Mouse (Mus musculus): ENCODE data around the gene Ovca2. TPM values are rescaled to one million over a fixed set of nuclear protein-coding genes. Genes with fewer than 3 reads are reported as not detected.

The Ovca2 gene
- polyA plus RNA-seq, 1 experiment = not detected

DNA sequence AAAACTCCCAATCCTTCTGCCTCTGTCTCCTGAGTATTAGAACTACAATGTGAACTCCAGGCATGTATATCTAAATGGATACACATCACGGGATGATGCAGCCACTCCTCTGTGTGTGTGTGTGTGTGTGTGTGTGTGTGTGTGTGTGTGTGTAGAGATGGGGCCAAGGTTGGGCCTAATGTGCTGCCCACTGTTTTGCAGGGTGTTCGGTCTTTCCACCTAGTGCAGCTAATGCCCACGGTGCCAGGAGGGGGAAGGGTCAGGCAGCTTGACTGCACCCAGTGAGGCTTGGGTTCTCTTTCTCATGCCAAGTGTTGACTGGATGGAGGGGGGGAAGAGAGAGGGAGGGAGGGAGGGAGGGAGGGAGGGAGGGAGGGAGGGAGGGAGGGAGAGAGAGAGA lies 34.2 kb upstream of the Ovca2 start:
- WGBS = 38% methylated on average over 3 of the region's 3 CpGs
- H3K4me1 ChIP-seq (ENCODE audit: control insufficient read depth, insufficient read depth, low read length) = peaks cover 24% of the 10 kb centered on the region
- H3K4me3 ChIP-seq (ENCODE audit: insufficient read depth, low read depth, low read length) = no peak overlapping the region
- TF ChIP-seq POLR2A (IDR thresholded peaks at IDR 0.05; ENCODE audit: insufficient read depth, low read depth, low read length) (no peak), CTCF (IDR thresholded peaks at IDR 0.05; ENCODE audit: insufficient read depth, low read depth, low read length) (no peak)
- no peak overlapping the region for H3K27ac ChIP-seq (ENCODE audit: insufficient read depth, low read depth, low read length)

- peaks cover 24% of the 10 kb centered on the region for H3K4me1 ChIP-seq (ENCODE audit: control insufficient read depth, insufficient read depth, low read length)
- H3K27ac ChIP-seq (ENCODE audit: insufficient read depth, low read depth, low read length) = peak overlapping the region; percentile 53
- TF ChIP-seq CTCF (IDR thresholded peaks at IDR 0.05; ENCODE audit: insufficient read depth, low read depth, low read length) = no peak
- no peak for TF ChIP-seq POLR2A (IDR thresholded peaks at IDR 0.05; ENCODE audit: insufficient read depth, low read depth, low read length)
- no peak overlapping the region for H3K4me3 ChIP-seq (ENCODE audit: insufficient read depth, low read depth, low read length)
- WGBS = 40% methylated on average over 8 of the region's 8 CpGs
Measured at GRCm38 (mm10) chr11:75212031-75212667, 33.5 kb upstream of the Ovca2 start.

DNA sequence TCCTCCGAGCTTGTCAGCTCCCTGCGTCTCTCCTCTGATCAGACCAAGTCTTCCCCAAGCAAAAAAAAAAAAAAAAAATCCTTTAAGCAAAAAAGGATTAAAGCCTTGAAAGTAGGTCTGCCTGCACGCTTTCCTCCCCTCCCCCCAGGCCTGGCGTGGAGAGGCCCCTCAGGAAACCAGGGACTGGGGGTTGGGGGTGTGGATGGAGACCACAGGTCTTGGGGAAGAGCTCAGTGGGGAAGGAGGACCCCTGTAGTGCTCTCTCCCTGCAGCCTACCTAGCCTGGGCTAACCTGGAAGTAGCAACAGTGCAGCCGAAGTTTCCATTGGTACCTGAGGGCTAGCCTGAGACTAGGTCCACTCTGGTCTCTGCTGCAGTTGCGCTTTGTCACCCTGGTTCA lies 32.1 kb upstream of the Ovca2 start:
- WGBS = 92% methylated on average over 6 of the region's 6 CpGs
- TF ChIP-seq POLR2A (IDR thresholded peaks at IDR 0.05; ENCODE audit: insufficient read depth, low read depth, low read length) = no peak
- no peak for TF ChIP-seq CTCF (IDR thresholded peaks at IDR 0.05; ENCODE audit: insufficient read depth, low read depth, low read length)
- Histone ChIP-seq H3K27ac (ENCODE audit: insufficient read depth, low read depth, low read length) (no peak overlapping the region), H3K4me3 (ENCODE audit: insufficient read depth, low read depth, low read length) (no peak overlapping the region), H3K4me1 (ENCODE audit: control insufficient read depth, insufficient read depth, low read length) (peaks cover 24% of the 10 kb centered on the region)

DNA sequence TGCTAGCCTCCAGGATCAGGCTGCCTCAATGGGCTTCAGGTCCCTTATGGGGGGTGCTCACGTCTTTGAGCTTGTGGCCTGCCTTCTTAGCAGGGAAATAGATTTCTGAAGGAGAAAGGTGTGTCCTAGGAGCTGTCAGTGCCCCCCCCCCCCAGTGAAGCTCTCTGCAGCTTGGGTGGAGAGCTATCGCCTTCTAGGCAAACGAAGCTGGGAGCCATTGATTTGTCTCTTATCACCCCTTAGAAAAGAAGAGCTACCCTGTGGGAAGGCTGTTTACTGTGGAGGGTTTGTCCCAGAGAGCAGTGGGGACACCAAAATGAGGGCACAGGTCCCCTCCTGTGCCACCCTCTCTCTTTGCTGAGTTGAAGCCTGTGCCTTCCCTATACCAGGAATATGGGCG lies 31.5 kb upstream of the Ovca2 start:
- Histone ChIP-seq H3K4me1 (ENCODE audit: control insufficient read depth, insufficient read depth, low read length) (peaks cover 24% of the 10 kb centered on the region), H3K4me3 (ENCODE audit: insufficient read depth, low read depth, low read length) (no peak overlapping the region), H3K27ac (ENCODE audit: insufficient read depth, low read depth, low read length) (no peak overlapping the region)
- 89% methylated on average over 4 of the region's 4 CpGs for WGBS
- TF ChIP-seq CTCF (IDR thresholded peaks at IDR 0.05; ENCODE audit: insufficient read depth, low read depth, low read length) (no peak), POLR2A (IDR thresholded peaks at IDR 0.05; ENCODE audit: insufficient read depth, low read depth, low read length) (no peak)

DNA sequence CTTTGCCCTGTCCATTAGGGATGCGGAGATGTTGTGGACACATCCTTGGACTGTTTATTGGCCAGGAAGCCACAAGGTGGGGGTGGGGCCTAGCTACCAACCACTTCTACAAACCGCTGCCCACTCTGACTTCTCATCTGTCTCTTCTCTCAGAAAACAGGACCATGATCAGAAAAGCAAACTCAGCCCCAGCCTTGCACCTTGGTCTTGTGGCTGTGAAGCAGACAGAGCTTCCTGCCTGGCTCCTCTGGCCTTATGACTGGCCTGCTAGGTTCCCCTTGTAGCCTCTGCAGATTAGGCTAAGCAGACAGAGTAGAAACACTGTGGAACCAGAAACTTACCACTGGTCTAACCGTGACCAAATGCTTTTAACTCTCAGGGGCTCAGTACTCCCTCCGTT lies 30.7 kb upstream of the Ovca2 start:
- 95% methylated on average over 4 of the region's 4 CpGs for WGBS
- no peak overlapping the region for H3K27ac ChIP-seq (ENCODE audit: insufficient read depth, low read depth, low read length)
- peaks cover 24% of the 10 kb centered on the region for H3K4me1 ChIP-seq (ENCODE audit: control insufficient read depth, insufficient read depth, low read length)
- no peak for TF ChIP-seq CTCF (IDR thresholded peaks at IDR 0.05; ENCODE audit: insufficient read depth, low read depth, low read length)
- no peak for TF ChIP-seq POLR2A (IDR thresholded peaks at IDR 0.05; ENCODE audit: insufficient read depth, low read depth, low read length)
- no peak overlapping the region for H3K4me3 ChIP-seq (ENCODE audit: insufficient read depth, low read depth, low read length)

DNA sequence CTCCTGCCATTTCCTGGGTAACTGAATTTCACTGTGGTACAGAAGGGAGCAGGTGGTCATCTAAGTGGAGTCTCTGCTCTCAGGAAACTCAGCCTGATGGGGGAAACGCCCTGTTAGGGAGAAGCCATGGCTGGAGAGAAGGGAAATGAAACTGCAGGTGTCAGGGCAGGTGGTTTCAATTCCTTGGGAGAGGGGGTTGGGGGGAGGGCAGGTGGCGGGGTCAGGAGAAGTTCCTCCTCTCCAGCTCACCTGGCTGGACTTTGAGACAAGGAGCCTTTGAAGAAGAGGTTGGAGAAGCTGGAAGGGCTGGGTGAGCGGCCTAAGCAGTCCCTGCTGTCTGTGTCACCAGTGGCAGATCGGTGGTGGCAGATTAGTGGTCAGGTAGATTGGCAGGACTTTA lies 27.7 kb upstream of the Ovca2 start:
- Histone ChIP-seq H3K27ac (ENCODE audit: insufficient read depth, low read depth, low read length) (no peak overlapping the region), H3K4me1 (ENCODE audit: control insufficient read depth, insufficient read depth, low read length) (peaks cover 7% of the 10 kb centered on the region), H3K4me3 (ENCODE audit: insufficient read depth, low read depth, low read length) (no peak overlapping the region)
- WGBS = 89% methylated on average over 4 of the region's 4 CpGs
- TF ChIP-seq CTCF (IDR thresholded peaks at IDR 0.05; ENCODE audit: insufficient read depth, low read depth, low read length) (no peak), POLR2A (IDR thresholded peaks at IDR 0.05; ENCODE audit: insufficient read depth, low read depth, low read length) (no peak)

DNA sequence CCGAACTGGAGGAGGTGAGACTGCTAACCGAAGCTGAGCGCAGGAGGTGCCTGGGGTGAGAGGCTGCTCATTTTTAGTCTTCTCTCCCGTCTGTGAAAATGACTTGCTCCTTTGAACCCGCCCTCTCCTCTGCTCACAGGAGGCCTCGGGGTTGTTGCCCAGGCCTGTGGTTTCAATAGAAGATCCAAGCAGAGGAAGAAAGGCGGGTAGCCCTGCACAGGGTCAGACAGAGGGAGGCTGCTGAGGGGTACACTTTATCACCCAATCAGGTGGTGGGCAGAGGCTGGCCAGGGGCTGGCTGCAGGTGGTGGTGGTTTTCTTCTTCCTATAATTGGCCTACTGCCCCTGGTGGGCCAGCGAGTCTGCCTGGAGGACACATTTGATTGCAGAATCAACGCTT lies 25.8 kb upstream of the Ovca2 start:
- 69% methylated on average over 9 of the region's 9 CpGs for WGBS
- no peak for TF ChIP-seq POLR2A (IDR thresholded peaks at IDR 0.05; ENCODE audit: insufficient read depth, low read depth, low read length)
- TF ChIP-seq CTCF (IDR thresholded peaks at IDR 0.05; ENCODE audit: insufficient read depth, low read depth, low read length) = no peak
- no peak overlapping the region for H3K4me3 ChIP-seq (ENCODE audit: insufficient read depth, low read depth, low read length)
- peaks cover 13% of the 10 kb centered on the region for H3K4me1 ChIP-seq (ENCODE audit: control insufficient read depth, insufficient read depth, low read length)
- no peak overlapping the region for H3K27ac ChIP-seq (ENCODE audit: insufficient read depth, low read depth, low read length)

- H3K4me3 ChIP-seq (ENCODE audit: insufficient read depth, low read depth, low read length) = no peak overlapping the region
- H3K27ac ChIP-seq (ENCODE audit: insufficient read depth, low read depth, low read length) = no peak overlapping the region
- peaks cover 13% of the 10 kb centered on the region for H3K4me1 ChIP-seq (ENCODE audit: control insufficient read depth, insufficient read depth, low read length)
Measured at GRCm38 (mm10) chr11:75203926-75204325, 25.3 kb upstream of the Ovca2 start.

GRCm38 (mm10) chr11:75201721-75202120 lies 23.1 kb upstream of the Ovca2 start:
- TF ChIP-seq POLR2A (IDR thresholded peaks at IDR 0.05; ENCODE audit: insufficient read depth, low read depth, low read length) (no peak), CTCF (IDR thresholded peaks at IDR 0.05; ENCODE audit: insufficient read depth, low read depth, low read length) (no peak)
- H3K27ac ChIP-seq (ENCODE audit: insufficient read depth, low read depth, low read length) = no peak overlapping the region
- no peak overlapping the region for H3K4me3 ChIP-seq (ENCODE audit: insufficient read depth, low read depth, low read length)
- peaks cover 13% of the 10 kb centered on the region for H3K4me1 ChIP-seq (ENCODE audit: control insufficient read depth, insufficient read depth, low read length)
- WGBS = 83% methylated on average over 8 of the region's 8 CpGs

More at GRCm38 (mm10) chr11:75203926-75204325, 25.3 kb upstream of the Ovca2 start:
- 90% methylated on average over 4 of the region's 4 CpGs for WGBS
- no peak for TF ChIP-seq CTCF (IDR thresholded peaks at IDR 0.05; ENCODE audit: insufficient read depth, low read depth, low read length)
- TF ChIP-seq POLR2A (IDR thresholded peaks at IDR 0.05; ENCODE audit: insufficient read depth, low read depth, low read length) = no peak

All from olfactory bulb, adult 2 months (tissue).